Mouse (Mus musculus) yolk sac, embryonic 10.5 days (tissue): ENCODE measurements around the gene Lrp8.

Source experiments
- DNase-seq: peaks from one replicate; pipeline ENCODE4 v3.0.0-alpha.2; 2017; ENCODE audit warnings: low spot score

The Lrp8 gene

GRCm38 (mm10) chr4:107808655-107809054 lies 6.6 kb downstream of the Lrp8 start:
- DNase-seq: no peak

GRCm38 (mm10) chr4:107811006-107811405 lies 8.9 kb downstream of the Lrp8 start:
- no peak for DNase-seq

- no peak for DNase-seq
Observed at GRCm38 (mm10) chr4:107811716-107812330, 9.8 kb downstream of the Lrp8 start.

DNA sequence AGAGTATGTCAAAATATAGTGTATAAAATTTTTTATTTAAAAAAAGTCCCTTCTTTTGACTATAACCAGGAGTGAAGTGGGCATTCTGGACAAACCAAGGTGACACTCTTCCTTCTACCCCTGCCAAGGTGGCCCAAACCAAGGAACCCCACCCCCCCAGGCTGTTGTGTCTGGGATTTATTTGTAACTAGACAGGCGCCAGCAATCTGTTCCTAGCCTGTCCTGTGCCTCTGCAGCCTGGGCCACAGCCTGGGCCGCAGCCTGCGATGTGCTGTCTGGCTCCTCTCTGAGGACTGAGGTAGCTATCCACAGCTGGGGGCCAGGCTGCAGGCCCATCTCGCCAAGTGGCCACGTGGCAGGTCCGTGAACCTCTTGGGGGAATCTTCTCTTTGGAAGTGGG lies 10.3 kb downstream of the Lrp8 start:
- DNase-seq: no peak

DNA sequence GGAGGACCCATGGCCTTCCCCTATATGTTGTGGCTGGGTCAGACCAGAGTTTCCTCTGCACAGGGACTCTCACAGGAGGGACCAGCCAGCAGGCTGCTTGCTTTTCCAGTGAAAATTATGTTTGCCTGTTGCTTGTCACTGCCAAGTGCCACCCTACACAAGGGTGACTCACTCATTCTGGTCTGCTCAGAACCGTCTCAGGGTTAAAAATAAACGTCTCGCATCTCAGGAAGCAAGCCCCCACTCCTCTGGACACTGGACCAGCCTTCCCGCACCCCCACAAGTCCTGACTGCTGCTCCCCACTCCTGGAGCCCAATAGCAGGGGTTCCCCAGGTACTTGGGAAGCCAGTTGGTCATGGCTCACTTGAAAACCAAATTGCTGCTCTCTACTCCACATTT lies 14.4 kb downstream of the Lrp8 start:
- DNase-seq: no peak

DNA sequence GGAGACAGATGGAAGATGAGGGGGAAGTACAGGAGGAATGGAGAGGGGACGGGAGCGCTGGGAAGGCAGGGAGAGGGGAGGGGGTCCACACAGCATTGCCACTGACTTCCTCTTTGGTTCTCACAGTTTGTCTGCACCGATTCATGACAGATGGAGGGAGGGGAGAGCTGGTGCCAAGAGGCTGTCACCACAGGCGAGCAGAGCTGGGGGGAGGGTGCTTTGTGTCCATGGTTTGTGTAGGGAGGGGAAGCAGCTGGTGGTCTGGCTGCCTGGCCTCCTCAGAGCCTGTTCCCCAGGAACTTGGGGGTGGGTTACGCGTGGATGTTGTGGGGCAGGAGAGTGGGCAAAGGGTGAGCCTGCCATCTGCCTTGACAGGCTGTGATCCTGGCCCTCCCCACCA lies 15.4 kb downstream of the Lrp8 start:
- no peak for DNase-seq

GRCm38 (mm10) chr4:107819990-107820719 lies 18.1 kb downstream of the Lrp8 start:
- DNase-seq: no peak

GRCm38 (mm10) chr4:107820856-107821619 lies 19.0 kb downstream of the Lrp8 start:
- DNase-seq: no peak

DNA sequence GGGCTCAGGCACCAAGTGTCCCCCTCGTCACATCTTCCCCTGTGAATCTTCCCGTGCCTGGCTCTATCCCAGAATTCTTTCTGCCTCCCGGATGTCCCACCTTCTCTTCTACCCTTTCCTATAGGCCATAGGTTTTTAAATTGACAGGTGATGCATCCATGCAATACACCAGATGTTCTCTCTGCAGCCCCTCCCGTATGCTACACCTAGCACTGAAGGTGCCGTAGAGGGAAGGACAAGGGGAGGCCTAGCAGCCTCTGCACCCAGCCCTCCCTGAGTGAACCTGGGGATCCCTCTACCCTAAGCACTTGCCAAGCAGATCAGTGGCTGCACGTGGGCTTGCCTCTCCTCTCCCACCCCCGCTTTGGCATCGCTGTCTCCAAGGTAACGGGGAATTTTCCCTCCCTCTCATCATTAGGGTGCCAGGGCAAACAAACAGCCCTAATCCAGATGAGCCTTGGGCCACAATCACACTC lies 20.9 kb downstream of the Lrp8 start:
- no peak for DNase-seq

GRCm38 (mm10) chr4:107823511-107823910 lies 21.4 kb downstream of the Lrp8 start:
- no peak for DNase-seq

DNA sequence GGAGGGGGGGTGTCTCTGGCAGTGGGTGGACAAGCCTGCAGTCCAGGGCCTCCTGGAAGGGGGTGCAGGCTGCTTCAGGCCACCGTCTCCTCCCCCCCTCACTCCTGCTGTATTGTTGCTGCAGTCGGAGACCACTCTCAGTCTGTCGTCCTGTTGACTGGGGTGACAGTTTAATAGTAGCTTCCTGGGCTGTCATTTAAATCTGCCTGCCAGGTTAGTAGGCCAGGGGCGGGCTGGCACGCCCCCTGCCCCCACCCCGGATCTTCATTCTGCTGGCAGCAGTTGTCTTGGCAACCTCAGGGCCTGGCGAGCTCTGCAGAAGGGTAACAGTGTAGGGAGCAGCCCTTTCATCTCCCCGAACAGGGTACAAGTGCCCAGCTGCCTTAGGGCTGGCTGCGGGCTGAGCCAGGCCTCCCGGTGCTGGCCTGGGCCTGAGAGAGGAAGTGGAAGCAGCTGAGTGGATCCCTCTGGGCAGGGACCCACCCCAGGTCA lies 26.7 kb downstream of the Lrp8 start:
- no peak for DNase-seq

DNA sequence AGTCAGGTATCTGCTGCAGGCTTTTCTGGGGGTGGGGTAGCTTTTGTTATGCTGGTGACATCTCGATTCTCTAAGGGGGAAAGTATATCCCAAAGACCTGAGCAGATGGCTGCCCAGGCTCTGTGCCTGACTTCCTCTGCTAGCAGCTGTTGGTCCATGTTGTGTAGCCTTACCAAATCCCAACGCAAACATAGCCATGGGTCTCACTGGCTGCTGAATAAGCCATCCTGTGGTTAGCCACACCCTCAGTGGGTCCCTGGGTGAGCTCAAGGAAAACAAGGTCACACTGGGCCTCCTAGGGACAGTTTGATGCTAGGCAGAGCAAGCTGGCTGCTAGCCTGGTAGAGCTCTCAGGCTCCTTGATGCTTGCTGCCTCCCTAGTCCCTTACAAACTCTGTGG lies 27.6 kb downstream of the Lrp8 start:
- no peak for DNase-seq

DNA sequence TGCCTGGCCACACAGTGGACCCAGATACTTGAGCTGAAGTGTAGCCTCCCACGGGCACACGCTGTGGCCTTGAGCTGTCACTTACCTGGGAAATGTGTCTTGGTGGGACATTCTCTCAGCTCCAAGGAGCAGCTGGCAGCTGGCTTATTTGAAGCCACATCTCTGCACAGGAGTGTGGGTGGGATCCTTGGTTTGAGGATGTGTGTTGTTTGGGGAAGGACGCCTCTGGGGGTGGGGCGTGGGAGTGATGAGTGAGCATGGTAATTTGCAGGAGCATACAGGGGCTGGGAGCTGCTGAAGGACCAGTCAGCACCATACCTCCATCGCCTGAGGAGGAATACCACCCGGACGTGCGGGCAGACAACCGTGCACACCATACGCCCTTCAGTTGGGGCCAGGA lies 28.1 kb downstream of the Lrp8 start:
- DNase-seq: no peak

GRCm38 (mm10) chr4:107830821-107831221 lies 28.8 kb downstream of the Lrp8 start:
- no peak for DNase-seq

GRCm38 (mm10) chr4:107831678-107832077 lies 29.6 kb downstream of the Lrp8 start:
- DNase-seq: no peak

GRCm38 (mm10) chr4:107833525-107833924 lies 31.5 kb downstream of the Lrp8 start:
- DNase-seq: no peak

DNA sequence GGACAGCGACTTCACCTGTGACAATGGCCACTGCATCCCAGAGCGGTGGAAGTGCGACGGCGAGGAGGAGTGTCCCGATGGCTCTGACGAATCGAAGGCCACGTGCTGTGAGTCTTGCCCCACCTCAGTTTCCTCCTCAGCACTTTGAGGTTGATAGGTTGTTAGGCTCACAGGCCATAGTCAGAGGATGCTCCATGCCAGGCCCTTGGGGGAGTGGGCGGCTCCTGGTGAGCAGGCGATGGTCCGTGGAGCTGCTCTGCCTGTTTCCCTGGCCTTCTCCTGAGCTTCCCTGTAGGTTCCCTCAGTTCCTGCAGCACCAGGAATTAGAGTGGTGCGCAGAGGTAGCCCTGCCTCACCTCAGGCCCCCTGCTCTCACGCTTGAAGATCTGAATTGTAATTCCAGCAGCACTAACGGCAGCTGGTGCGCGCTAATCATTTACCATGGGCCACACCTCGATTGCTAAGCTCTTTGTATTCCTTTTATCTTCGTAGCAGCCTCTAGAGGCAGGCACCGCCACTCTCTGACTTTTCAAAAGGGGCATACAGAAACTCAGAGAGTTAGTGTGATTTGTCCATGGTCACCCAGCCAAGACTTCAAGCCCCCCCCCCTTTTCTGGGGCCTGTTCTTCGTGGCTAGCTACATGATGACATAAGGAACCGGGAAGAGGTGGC lies 32.7 kb downstream of the Lrp8 start:
- peak; percentile 12 for DNase-seq

DNA sequence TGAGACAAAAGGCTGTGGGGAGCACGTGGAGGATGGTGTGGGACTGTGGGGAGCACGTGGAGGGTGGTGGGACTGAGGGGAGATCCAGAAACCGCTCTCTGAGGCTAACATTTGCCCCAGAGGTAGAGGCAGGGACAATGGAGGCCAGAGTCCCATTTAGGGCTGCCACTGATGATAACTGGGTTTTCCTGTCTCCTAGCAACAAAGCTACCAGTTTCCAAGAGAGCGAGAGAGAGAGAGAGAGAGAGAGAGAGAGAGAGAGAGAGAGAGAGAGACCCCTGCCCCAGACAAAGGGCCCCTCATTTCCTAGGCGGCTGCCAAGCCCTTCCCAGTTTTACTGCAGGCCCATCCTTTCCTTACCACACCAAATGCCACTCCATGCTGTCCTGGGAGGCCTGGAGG lies 33.4 kb downstream of the Lrp8 start:
- DNase-seq: no peak

GRCm38 (mm10) chr4:107836758-107837157 lies 34.7 kb downstream of the Lrp8 start:
- no peak for DNase-seq

- no peak for DNase-seq
Observed at GRCm38 (mm10) chr4:107837910-107838309, 35.8 kb downstream of the Lrp8 start.

DNA sequence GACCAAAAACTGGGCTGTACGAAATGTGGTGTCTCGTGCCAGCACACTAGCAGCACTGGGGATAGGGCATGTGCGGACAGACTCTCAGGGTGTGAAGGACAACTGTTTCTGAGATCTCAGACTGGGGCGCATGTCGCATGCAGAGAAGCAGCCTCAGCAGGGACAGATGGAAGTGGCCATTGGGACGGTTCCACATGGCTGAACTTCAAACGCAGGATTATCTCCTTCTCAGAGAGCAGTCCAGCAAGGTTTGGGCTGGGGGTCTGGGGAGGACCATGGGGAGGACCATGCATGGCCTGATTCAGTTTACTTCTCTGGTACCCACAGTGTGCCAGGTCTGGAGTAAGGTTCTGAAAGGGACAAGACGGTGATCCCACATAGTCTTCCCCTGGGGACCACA lies 41.6 kb downstream of the Lrp8 start:
- DNase-seq: no peak

DNA sequence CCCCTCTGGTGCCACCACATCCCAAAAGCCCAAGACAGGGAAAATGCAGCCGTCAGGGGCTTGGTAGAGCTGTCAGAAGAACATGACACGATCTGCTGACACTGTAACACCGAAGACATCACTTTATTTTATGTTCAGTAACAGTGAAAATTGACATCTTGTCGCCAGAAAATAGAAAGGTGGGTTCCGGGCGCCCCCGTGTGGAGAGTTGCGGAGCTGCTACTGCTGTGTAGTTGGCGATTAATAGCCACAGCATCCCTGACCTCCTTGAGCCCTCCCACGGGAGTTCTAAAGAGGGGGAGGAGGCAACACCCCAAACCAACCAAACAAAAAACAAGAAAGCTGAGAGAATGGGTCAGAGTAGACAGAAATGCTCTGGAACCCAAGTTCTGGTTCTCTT lies 42.9 kb downstream of the Lrp8 start:
- DNase-seq: peak; percentile 54
